Mouse (Mus musculus) cerebellum, adult 9-10 months (tissue): ENCODE results near the gene Mctp2.

ENCODE experiments used
- DNase-seq: peaks from one replicate; pipeline ENCODE4 v3.0.0; 2022

The Mctp2 gene

GRCm38 (mm10) chr7:72306382-72306841 is at the start of gene Mctp2:
Gene Mctp2, minus strand, starts transcription at chr7:72306608.
- DNase-seq = no peak

GRCm38 (mm10) chr7:72345901-72346300 is 39.5 kb upstream of the Mctp2 start:
- DNase-seq = no peak

GRCm38 (mm10) chr7:72343751-72344150 is 37.3 kb upstream of the Mctp2 start:
- no peak for DNase-seq

- DNase-seq = no peak
These were observed 36.4 kb upstream of the Mctp2 start for GRCm38 (mm10) chr7:72342822-72343221.

- no peak for DNase-seq
These were observed 19.6 kb upstream of the Mctp2 start for GRCm38 (mm10) chr7:72325961-72326360.

- no peak for DNase-seq
These were observed 14.5 kb upstream of the Mctp2 start for GRCm38 (mm10) chr7:72320906-72321305.

GRCm38 (mm10) chr7:72320441-72320840 is 14.0 kb upstream of the Mctp2 start:
- DNase-seq = no peak

- no peak for DNase-seq
These were observed 8.1 kb upstream of the Mctp2 start for GRCm38 (mm10) chr7:72314395-72315060.

- DNase-seq = no peak
These were observed 7.5 kb upstream of the Mctp2 start for GRCm38 (mm10) chr7:72313908-72314307.

- no peak for DNase-seq
These were observed 5.2 kb upstream of the Mctp2 start for GRCm38 (mm10) chr7:72311582-72311981.

GRCm38 (mm10) chr7:72308078-72308477 is 1.7 kb upstream of the Mctp2 start:
- DNase-seq = no peak

GRCm38 (mm10) chr7:72306847-72307246 is 439 bp upstream of the Mctp2 start:
- no peak for DNase-seq

- no peak for DNase-seq
These were observed 437 bp downstream of the Mctp2 start for GRCm38 (mm10) chr7:72305971-72306370.

GRCm38 (mm10) chr7:72301667-72302066 is 4.7 kb downstream of the Mctp2 start:
- DNase-seq = no peak

GRCm38 (mm10) chr7:72299726-72300125 is 6.7 kb downstream of the Mctp2 start:
- DNase-seq = no peak

- DNase-seq = no peak
These were observed 9.4 kb downstream of the Mctp2 start for GRCm38 (mm10) chr7:72297013-72297412.

GRCm38 (mm10) chr7:72296171-72296570 is 10.2 kb downstream of the Mctp2 start:
- no peak for DNase-seq

GRCm38 (mm10) chr7:72294886-72295285 is 11.5 kb downstream of the Mctp2 start:
- DNase-seq = no peak

GRCm38 (mm10) chr7:72293784-72294538 is 12.4 kb downstream of the Mctp2 start:
- no peak for DNase-seq

- DNase-seq = no peak
These were observed 14.0 kb downstream of the Mctp2 start for GRCm38 (mm10) chr7:72292232-72292913.

GRCm38 (mm10) chr7:72280721-72281120 is 25.7 kb downstream of the Mctp2 start:
- no peak for DNase-seq

GRCm38 (mm10) chr7:72278412-72278811 is 28.0 kb downstream of the Mctp2 start:
- DNase-seq = no peak

GRCm38 (mm10) chr7:72275513-72275912 is 30.9 kb downstream of the Mctp2 start:
- DNase-seq = no peak

GRCm38 (mm10) chr7:72271546-72271945 is 34.9 kb downstream of the Mctp2 start:
- no peak for DNase-seq
